Mouse (Mus musculus): ENCODE results near the gene Gm17728.
"Not testable (repeated sequence)": the region's sequence is repeated elsewhere in the genome, so short reads cannot be mapped to it uniquely, and the experiment has no call there.

The Gm17728 gene

GRCm38 (mm10) chr17:9421760-9422159 lies at the start of gene Gm17728:
Gene Gm17728 (plus strand): TSS chr17:9422060.
- not testable (repeated sequence) for DNase-seq (ENCODE audit: low spot score in 2 of 2)

DNA sequence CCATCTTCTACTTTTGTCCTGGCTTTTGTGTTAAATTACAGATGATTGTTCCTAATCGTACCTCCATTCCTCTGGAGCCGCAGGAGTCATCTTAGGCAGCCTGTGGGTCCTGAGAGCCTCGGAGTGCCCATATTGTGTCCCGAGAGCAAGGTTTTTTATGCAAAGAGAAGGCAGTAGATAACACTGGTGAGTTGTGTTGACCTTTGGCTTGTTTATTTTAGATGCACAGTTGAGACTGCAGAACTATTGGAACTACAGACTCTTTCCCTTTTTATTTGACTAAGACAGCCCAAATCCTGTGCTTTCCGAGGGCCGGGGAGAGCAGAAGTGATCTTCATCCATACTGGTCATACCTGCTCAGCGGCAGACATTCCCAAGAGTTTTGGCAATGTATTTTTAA lies 24.4 kb upstream of the Gm17728 start:
- no peak for DNase-seq (ENCODE audit: low spot score in 2 of 2)

GRCm38 (mm10) chr17:9398551-9398950 lies 23.3 kb upstream of the Gm17728 start:
- peak in 1 of 2 experiments; percentile 53 for DNase-seq (ENCODE audit: low spot score in 2 of 2)

GRCm38 (mm10) chr17:9403991-9404390 lies 17.9 kb upstream of the Gm17728 start:
- no peak for DNase-seq (ENCODE audit: low spot score in 2 of 2)

DNA sequence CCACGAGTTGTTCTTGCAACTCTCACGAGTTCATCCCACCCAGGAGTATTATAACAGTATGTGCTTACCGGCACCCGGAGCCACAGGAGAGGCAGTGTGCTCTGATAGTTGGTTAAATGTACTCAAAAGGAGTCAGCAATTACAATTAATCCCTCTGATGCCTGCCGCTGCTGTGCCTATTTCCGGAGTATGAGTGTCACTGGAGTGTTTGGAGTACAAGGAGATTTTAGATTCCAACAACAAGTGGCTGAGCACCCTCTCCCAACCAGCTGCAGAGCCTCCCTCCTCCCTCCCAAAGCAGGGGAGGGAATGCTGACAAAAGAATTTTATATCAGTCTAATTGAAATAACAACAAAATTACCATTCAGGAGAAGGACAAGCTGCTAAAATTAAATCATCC lies 14.2 kb upstream of the Gm17728 start:
- DNase-seq (ENCODE audit: low spot score in 2 of 2), result peak in 1 of 2 experiments; percentile 55

GRCm38 (mm10) chr17:9419016-9419415 lies 2.8 kb upstream of the Gm17728 start:
- no peak for DNase-seq (ENCODE audit: low spot score in 2 of 2)

DNA sequence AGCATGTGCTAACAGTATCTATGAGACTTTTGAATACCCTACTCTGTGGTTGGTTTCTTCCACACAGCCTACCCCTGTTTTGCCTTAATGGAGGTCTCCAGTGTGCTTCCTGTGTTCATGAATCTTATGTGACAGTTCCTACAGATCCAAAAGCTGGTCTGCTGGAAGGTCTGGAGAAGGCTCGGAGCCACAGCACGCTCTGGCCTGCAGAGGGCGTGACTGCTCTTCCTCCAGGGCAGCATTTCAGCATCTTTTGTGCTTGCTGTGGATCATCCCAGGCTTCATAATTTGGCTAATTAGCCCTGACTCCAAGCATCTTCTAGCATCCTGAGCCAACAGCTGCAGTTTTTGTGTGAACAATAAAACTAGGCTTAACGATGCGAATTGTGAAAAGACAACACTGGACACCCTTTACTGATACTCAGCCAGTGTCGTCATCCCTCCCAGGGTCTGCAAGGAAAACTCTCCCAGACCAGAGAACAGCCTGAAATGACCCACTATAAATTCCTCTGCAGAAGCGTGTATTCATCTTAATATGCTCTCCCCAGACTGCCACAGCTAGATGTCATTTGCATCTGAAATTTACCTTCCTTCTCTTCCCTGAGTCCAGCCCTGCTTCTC lies 6.6 kb downstream of the Gm17728 start:
- peak in 1 of 2 experiments; percentile 42 for DNase-seq (ENCODE audit: low spot score in 2 of 2)

DNA sequence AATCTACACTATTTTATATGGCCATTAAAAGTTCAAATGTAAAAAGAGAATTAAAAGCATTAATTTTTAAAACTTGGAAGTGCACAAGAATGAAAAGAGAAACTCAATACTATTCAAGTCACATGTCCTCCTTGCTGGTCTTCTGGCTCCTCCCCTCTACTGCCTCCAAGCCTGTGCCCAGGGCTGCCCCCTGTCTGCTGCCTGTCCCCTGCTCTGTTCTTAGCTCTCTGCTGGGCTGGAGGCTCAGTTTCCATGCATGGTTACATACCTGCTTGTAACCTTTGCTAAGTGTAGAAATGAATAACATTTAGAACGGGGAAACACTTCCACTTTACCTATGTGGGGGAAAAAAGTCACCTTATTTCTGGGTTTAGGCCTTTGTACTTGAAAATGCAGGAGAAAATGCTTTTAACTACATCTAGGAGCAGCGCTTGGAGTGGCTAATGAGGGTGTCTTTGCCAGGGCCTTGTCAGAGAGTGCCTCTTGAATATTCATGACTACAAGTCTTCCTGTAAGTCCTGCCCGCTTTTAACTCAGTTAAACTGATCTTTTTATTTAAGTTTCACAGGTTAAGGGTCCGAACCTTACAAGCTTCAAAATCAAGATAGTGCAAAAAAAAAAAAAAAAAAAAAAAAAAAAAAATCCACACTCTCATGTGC lies 18.3 kb downstream of the Gm17728 start:
- DNase-seq (ENCODE audit: low spot score in 2 of 2), result no peak

GRCm38 (mm10) chr17:9456406-9456805 lies 34.5 kb downstream of the Gm17728 start:
- no peak for DNase-seq (ENCODE audit: low spot score in 2 of 2)

DNA sequence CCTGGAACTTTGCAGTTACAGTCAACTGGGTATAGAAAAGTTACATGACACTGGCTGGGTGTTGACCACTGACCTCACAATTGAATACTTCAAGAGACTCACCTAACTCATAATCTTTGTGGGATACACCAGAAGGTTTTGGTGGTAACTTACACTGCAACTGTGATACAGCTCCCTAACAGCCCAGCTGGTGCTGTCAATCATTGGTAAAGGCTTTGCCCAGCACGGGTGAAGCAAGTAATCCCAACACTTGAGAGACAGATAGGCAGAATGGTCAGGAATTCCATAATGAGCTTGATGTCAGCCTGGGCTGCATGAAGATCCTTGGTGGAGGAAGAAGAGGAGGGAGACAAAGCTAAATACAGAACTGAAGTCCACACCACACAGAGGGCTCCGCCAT lies 39.0 kb downstream of the Gm17728 start:
- no peak for DNase-seq (ENCODE audit: low spot score in 2 of 2)
